Mouse (Mus musculus): ENCODE data around the gene Rps5. TPM values are rescaled to one million over a fixed set of nuclear protein-coding genes. Genes with fewer than 3 reads are reported as not detected.
A peak's percentile ranks its signal among the peaks of the same experiment; 100 is the strongest.
"Not testable (repeated sequence)": the region's sequence is repeated elsewhere in the genome, so short reads cannot be mapped to it uniquely, and the experiment has no call there.

The Rps5 gene
- polyA plus RNA-seq, 1 experiment from 2014 or later = 893 TPM

DNA sequence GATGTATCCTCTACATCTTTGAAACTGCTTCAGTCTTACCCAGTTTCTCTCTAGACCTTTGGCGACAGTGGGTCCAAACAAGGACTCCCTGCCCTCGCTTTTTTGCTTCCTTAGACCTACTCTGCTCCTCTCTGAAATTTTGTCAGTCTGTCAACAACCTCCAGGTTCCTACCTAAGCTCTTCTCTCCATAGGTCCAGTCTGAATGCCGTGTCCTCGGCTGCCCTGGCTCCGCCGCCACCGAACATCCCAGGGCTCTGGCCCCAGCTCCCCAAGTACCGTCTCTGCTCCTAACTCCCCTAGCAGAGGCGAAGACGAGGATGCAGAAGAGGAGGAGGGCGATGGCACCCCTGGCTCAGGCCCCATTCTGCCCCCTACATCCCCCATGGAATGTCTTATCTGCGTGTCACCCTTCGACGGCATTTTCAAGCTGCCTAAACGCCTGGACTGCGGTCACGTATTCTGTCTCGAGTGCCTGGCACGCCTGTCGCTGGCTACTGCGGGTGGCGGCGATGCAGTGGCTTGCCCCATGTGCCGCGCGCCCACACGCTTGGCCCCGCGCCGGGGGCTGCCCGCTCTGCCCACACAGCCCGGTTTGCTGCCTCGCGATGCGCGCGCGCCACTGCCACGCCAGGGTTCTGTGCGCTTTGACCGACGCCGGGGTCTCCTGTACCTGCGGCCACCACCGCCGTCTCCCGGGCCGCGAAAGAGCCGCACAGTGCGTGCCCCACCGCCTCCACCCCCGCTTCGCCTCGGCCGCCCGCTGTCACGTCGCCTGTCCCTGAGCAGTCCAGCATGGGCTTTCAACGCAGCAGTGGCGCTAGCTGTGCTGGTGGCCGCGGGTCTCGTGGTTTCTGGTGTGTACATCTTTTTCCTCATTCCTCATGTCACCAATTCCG lies 5.9 kb downstream of the Rps5 start:
- 5% methylated on average over 65 of the region's 65 CpGs for WGBS (ENCODE audit: insufficient replicate concordance)
- ATAC-seq (ENCODE audit: low read depth) (peak; percentile 54), DNase-seq (no peak)
- Histone ChIP-seq H3K4me2 (peak overlapping the region; percentile 66), H3K4me1 (replicated peaks) (peaks cover 43% of the 10 kb centered on the region), H3K27me3 (peaks cover 19% of the 10 kb centered on the region), H3K9ac (peak overlapping the region; percentile 45), H3K9me3 (replicated peaks) (no peaks in the 10 kb centered on the region), H3K27ac (no peak overlapping the region), H3K4me3 (replicated peaks) (peak overlapping the region; percentile 38), H3K36me3 (peaks cover 47% of the 10 kb centered on the region)

DNA sequence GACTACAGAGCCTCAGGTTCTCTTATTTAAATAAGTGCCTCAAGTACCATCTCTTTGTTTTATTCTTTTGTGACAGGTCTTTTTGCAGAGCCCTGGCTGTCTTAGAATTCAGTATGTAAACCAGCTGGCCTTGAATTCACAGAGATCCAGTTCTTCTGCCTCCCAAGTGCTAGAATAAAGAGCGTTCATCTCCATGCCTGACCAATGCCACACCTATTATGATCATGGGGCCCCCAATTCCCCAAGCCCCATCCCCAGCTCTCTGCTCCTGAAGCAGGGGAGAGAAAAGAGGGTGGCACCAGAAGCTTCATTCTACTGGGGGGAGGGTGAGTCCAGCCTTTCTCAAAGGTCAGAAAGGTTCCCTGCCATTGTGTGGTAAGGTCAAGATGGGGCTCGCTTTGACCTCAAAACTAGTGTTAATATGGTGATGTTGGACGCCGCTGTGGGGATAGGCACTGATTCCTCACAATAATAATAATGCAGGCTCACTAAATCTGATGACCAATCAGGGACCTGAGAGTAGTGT lies 11.6 kb downstream of the Rps5 start:
- H3K27ac ChIP-seq = no peak overlapping the region
- DNase-seq (no peak), ATAC-seq (ENCODE audit: low read depth) (no peak)
- no peaks in the 10 kb centered on the region for H3K9me3 ChIP-seq (replicated peaks)
- H3K36me3 ChIP-seq = 0 out of 2 replicates have a peak, but pooled peaks cover under 1% of the 10 kb centered on the region
- no peak overlapping the region for H3K4me2 ChIP-seq
- no peak overlapping the region for H3K4me3 ChIP-seq (replicated peaks)
- H3K4me1 ChIP-seq (replicated peaks) = no peaks in the 10 kb centered on the region; the same call in 1 of the 2 replicates
- 77% methylated on average over 4 of the region's 4 CpGs for WGBS (ENCODE audit: insufficient replicate concordance)
- H3K27me3 ChIP-seq = peaks cover 6% of the 10 kb centered on the region
- no peak overlapping the region for H3K9ac ChIP-seq

DNA sequence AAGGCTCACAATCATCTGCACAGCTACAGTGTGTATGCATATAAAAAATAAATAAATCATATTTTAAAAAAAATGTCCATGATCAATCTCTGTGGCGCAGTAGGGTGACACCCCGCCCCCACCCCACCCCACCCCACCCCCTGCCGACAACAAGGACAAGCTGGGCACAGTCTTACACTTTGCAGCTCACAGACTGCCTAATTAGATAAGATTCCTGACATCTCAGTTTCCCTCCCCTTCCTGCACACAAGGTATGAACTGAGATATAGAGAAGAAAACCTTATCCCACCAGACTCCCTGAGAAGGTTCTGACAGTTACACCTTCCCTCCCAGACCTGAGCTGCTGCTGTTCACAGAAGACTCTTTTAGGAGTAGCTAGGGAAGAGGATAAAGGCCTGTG lies 12.7 kb downstream of the Rps5 start:
- no peaks in the 10 kb centered on the region for H3K36me3 ChIP-seq
- DNase-seq (no peak), ATAC-seq (ENCODE audit: low read depth) (peak; percentile 59; the same call in 1 of the 2 replicates)
- no peaks in the 10 kb centered on the region for H3K4me1 ChIP-seq (replicated peaks)
- H3K27ac ChIP-seq = no peak overlapping the region
- no peaks in the 10 kb centered on the region for H3K27me3 ChIP-seq
- no peak overlapping the region for H3K4me3 ChIP-seq (replicated peaks)
- no peak overlapping the region for H3K4me2 ChIP-seq
- no peak overlapping the region for H3K9ac ChIP-seq
- H3K9me3 ChIP-seq (replicated peaks) = no peaks in the 10 kb centered on the region
- 35% methylated on average over 3 of the region's 3 CpGs for WGBS (ENCODE audit: insufficient replicate concordance)

DNA sequence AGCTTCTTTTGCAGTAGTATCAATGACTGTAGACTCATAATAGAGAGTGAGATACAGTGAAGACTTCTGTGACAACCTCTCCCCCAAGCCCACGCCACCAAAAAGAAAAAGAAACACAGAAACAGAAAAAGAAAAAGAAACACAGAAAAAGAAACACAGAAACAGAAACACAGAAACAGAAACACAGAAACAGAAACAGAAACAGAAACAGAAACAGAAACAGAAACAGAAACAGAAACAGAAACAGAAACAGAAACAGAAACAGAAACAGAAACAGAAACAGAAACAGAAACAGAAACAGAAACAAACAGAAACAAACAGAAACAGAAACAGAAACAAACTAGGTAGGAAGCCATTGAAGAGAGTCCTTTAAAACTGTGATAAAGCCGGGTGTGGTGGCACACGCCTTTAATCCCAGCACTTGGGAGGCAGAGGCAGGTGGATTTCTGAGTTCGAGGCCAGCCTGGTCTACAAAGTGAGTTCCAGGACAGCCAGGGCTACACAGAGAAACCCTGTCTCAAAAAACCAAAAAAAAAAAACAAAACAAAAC lies 15.2 kb downstream of the Rps5 start:
- ATAC-seq (ENCODE audit: low read depth); H3K36me3 ChIP-seq; H3K9ac ChIP-seq; H3K27me3 ChIP-seq; H3K4me1 ChIP-seq (replicated peaks); H3K4me3 ChIP-seq (replicated peaks); H3K9me3 ChIP-seq (replicated peaks); H3K27ac ChIP-seq; H3K4me2 ChIP-seq; DNase-seq: not testable (repeated sequence)
- WGBS (ENCODE audit: insufficient replicate concordance) = 59% methylated on average over 4 of the region's 4 CpGs

DNA sequence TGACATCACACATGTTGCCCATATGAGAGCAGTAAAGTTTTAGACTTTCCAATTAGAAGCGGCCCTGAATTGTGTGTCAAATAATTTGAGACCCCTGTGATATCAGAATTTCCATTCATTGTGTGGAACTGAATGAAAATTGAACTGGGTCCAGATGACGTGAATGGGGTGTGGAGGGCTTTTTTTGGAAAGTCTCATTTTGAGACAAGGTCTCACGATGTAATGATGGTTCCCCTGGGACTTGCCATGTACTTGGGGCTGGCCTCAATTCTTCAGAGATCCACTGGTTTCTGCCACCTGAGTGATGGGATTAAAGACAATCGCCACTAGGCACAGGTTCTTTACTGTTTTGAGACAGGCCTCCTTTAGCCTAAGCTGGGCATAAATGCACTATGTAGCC lies 18.5 kb downstream of the Rps5 start:
- no peaks in the 10 kb centered on the region for H3K4me1 ChIP-seq (replicated peaks)
- no peak for DNase-seq
- H3K27ac ChIP-seq = no peak overlapping the region
- H3K4me2 ChIP-seq = no peak overlapping the region
- H3K9ac ChIP-seq = no peak overlapping the region
- no peaks in the 10 kb centered on the region for H3K36me3 ChIP-seq
- H3K27me3 ChIP-seq = no peaks in the 10 kb centered on the region
- ATAC-seq (ENCODE audit: low read depth) = no peak
- WGBS (ENCODE audit: insufficient replicate concordance) = 72% methylated on average over 4 of the region's 4 CpGs
- H3K4me3 ChIP-seq (replicated peaks) = no peak overlapping the region
- H3K9me3 ChIP-seq (replicated peaks) = no peaks in the 10 kb centered on the region

DNA sequence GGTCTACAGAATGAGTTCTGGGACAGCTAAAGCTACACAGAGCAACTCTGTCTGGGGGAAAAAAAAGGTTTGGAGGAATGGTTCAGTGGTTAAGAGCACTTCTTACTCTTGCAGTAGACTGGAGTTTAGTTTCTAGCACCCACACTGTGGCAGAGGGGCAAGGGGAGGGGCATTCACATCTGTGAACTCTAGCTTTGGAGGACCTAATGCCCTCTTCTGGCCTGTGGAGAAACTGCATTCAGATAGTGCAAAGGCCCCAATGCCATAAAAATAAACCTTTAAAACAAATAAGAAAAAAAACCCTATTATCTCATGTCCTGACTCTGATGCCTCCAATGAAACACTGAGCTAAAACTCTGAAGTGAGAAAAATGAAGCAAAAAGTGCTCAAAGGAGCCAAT lies 21.4 kb downstream of the Rps5 start:
- no peak overlapping the region for H3K9ac ChIP-seq
- ATAC-seq (ENCODE audit: low read depth) = 0 out of 2 replicates have a peak, but pooled peaks have one; percentile 47
- H3K9me3 ChIP-seq (replicated peaks) = no peaks in the 10 kb centered on the region
- no peaks in the 10 kb centered on the region for H3K36me3 ChIP-seq
- H3K27me3 ChIP-seq = no peaks in the 10 kb centered on the region
- no peak for DNase-seq
- H3K4me2 ChIP-seq = no peak overlapping the region
- H3K4me1 ChIP-seq (replicated peaks) = peaks cover 2% of the 10 kb centered on the region
- H3K4me3 ChIP-seq (replicated peaks) = no peak overlapping the region
- no peak overlapping the region for H3K27ac ChIP-seq

DNA sequence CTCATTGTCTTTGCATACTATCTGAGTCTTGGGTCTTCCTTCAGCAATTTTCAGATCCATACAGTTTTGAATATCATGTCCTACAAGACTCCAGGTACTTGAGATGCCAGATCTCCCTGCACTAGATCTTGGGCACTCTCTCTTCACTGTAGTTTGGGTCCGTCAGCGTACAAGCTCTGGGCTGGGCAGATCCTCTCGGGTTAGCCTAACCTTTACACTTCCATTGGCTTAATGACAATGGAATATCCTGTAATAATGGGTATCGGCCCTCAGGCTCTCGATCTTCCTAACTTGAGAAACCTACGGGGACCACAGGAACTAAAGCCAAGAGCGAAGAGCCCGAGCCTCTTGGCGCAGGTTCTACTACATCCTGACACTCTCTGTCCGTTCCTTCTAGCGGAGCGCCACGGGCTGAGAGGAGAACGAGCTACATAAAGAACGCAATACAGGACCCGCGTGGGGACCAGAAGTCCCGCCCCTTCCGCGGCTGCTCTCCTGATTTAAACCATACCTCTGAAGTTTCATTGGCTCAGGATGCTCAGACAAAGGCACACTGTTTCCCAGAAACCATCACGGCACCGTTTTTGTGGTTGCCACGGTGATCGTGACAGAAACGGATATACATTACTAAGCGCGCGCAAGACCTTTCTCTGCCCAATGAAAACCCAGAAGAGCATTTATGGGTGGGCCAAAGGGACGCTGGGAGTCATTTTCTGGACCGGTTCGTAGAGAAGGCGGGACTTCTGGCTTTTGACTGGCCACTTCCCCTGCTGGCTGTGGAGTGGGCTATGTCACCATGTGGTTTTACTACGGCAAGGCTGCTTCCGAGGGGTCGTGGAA lies 27.2 kb downstream of the Rps5 start:
- Histone ChIP-seq H3K27me3 (no peaks in the 10 kb centered on the region), H3K4me3 (replicated peaks) (peak overlapping the region; percentile 68), H3K4me2 (peak overlapping the region; percentile 81), H3K27ac (peak overlapping the region; percentile 80), H3K4me1 (replicated peaks) (peaks cover 35% of the 10 kb centered on the region), H3K9me3 (replicated peaks) (no peaks in the 10 kb centered on the region), H3K9ac (peak overlapping the region; percentile 79), H3K36me3 (no peaks in the 10 kb centered on the region)
- WGBS (ENCODE audit: insufficient replicate concordance) = 9% methylated on average over 35 of the region's 35 CpGs
- ATAC-seq (ENCODE audit: low read depth) (peak; percentile 97), DNase-seq (peak; percentile 92)

DNA sequence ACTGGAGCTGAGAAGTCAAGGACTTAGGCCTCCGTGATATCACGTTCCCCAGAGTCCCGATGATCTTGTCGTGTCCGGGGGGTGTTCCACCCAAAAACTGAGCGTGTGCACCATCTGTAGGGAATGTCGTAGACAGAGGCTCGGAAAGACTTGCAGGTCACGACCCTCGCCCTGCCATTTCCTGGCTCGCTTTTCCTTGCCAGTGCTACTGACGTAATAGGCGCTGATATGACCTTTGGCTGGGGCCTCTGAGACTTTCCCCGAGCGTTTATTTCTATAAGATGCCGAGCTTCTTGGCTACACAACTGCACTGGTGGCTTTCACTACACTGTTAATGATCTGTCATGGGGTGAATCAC lies 27.8 kb downstream of the Rps5 start:
- peak; percentile 50 for ATAC-seq (ENCODE audit: low read depth)
- Histone ChIP-seq H3K4me2 (peak overlapping the region; percentile 81), H3K9ac (peak overlapping the region; percentile 79)

DNA sequence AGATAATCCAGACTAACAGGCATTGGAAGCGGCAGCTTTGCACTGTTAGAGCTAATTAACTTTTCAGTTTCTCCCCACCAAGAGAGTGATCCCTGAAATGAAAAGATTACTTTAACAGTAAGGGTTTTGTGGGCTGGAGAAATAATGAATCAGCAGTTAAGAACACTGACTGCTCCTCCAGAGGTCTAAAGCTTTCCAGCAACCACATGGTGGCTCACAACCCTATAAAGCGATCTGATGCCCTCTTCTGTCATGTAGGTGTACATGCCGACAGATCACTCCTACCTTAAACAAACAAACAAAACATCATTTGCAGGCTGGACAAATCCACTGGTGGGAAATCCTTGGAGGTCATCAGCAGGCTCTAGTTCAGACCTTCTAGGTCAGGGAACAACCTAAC lies 32.8 kb downstream of the Rps5 start:
- H3K4me2 ChIP-seq = no peak overlapping the region
- H3K36me3 ChIP-seq = no peaks in the 10 kb centered on the region
- ATAC-seq (ENCODE audit: low read depth) = peak; percentile 47
- no peak for DNase-seq
- H3K27ac ChIP-seq = no peak overlapping the region
- H3K9me3 ChIP-seq (replicated peaks) = no peaks in the 10 kb centered on the region
- no peak overlapping the region for H3K9ac ChIP-seq
- peaks cover 37% of the 10 kb centered on the region for H3K4me1 ChIP-seq (replicated peaks)
- H3K27me3 ChIP-seq = no peaks in the 10 kb centered on the region
- 22% methylated on average over 3 of the region's 3 CpGs for WGBS (ENCODE audit: insufficient replicate concordance)
- H3K4me3 ChIP-seq (replicated peaks) = no peak overlapping the region

More for the DNA sequence above, 27.8 kb downstream of the Rps5 start:
- H3K27me3 ChIP-seq = no peaks in the 10 kb centered on the region
- peak overlapping the region; percentile 68 for H3K4me3 ChIP-seq (replicated peaks)
- H3K4me1 ChIP-seq (replicated peaks) = peaks cover 38% of the 10 kb centered on the region
- no peaks in the 10 kb centered on the region for H3K9me3 ChIP-seq (replicated peaks)
- no peak for DNase-seq
- H3K27ac ChIP-seq = peak overlapping the region; percentile 80
- WGBS (ENCODE audit: insufficient replicate concordance) = 1% methylated on average over 16 of the region's 16 CpGs
- H3K36me3 ChIP-seq = no peaks in the 10 kb centered on the region

DNA sequence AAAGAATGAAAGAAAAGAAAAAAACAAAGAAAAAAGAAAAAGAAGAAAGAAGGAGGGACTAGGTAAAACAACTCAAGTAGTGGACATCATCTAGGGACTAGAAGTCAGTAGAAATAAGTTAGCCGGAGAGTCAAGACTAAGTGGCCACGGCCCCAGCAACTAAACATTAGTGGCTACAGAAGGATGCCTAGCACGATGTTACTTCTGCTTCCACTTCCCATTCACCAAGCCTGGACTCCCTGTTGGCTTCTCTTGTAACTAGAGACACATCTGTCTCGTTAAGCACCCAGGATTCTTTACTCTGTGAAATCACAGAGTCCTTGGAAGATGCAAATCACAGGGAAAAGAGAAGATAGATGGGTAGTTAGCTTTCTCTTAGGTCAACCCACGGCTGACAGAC lies 35.4 kb downstream of the Rps5 start:
- Histone ChIP-seq H3K27ac (no peak overlapping the region), H3K9ac (no peak overlapping the region), H3K9me3 (replicated peaks) (no peaks in the 10 kb centered on the region), H3K36me3 (no peaks in the 10 kb centered on the region), H3K4me1 (replicated peaks) (peaks cover 25% of the 10 kb centered on the region), H3K4me3 (replicated peaks) (no peak overlapping the region), H3K27me3 (no peaks in the 10 kb centered on the region), H3K4me2 (no peak overlapping the region)
- ATAC-seq (ENCODE audit: low read depth) (no peak), DNase-seq (no peak)
- WGBS (ENCODE audit: insufficient replicate concordance) = 55% methylated on average over 5 of the region's 5 CpGs

DNA sequence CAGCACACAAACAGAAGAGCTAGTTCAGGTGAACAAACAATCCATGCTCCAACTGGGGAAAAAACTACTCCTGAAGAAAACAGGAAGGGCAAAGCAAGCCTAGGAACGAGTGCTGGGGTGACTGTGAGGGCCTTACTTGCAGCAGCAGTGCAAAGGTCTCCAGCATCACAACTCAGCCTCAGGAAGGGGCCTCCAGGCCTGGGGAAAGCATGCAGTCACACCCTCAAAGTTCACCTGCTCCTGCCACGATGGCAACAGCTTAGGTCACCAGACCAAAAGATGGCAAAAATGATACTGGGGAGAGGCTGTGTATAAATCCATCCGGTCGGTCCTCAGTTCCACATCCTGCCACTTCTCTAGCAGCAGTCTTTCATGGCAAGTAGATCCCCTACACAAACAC lies 36.9 kb downstream of the Rps5 start:
- WGBS (ENCODE audit: insufficient replicate concordance) = 56% methylated on average over 4 of the region's 4 CpGs
- no peak for DNase-seq
- no peaks in the 10 kb centered on the region for H3K9me3 ChIP-seq (replicated peaks)
- H3K4me3 ChIP-seq (replicated peaks) = no peak overlapping the region
- H3K27ac ChIP-seq = no peak overlapping the region; the same call in 1 of the 2 replicates
- H3K4me1 ChIP-seq (replicated peaks) = peaks cover 29% of the 10 kb centered on the region
- no peak for ATAC-seq (ENCODE audit: low read depth)
- H3K36me3 ChIP-seq = no peaks in the 10 kb centered on the region
- H3K27me3 ChIP-seq = no peaks in the 10 kb centered on the region
- no peak overlapping the region for H3K9ac ChIP-seq
- H3K4me2 ChIP-seq = no peak overlapping the region
